Mouse (Mus musculus): Measurements from ENCODE around the gene Parm1. TPM values are rescaled to one million over a fixed set of nuclear protein-coding genes. Genes with fewer than 3 reads are reported as not detected.

Gene Parm1
- total and polyA plus RNA-seq, 3 experiments, result 0.69 to 6.2 (median 4.4) TPM

DNA sequence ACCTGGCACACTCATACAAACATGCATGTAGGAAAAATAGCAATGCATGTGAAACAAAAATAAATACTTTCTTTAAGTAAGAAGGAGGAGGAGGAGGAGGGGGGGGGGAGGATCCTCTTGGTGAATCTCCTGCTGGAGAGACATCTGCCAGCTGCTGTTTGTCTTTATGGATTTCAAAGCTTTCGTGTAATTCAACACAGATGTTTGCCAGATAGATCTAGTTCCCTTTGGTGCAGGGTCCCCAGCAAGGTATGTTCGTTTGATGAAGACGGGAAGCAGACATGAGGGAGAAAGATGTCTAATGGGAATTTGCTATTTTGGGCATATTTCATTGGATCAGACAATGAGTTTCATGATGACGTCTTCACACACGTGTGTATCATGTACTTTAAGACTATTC is 23.0 kb upstream of the Parm1 start:
- Histone ChIP-seq H3K36me3 (replicated peaks) (no peaks in the 10 kb centered on the region), H3K4me3 (ENCODE audit: low read depth, low read length) (no peak overlapping the region), H3K9me3 (replicated peaks) (no peaks in the 10 kb centered on the region), H3K27me3 (ENCODE audit: insufficient read depth, low read length) (peaks cover 5% of the 10 kb centered on the region; the same call in 1 of the 2 replicates), H3K4me1 (ENCODE audit: insufficient read depth, low read depth, low read length) (peaks cover 2% of the 10 kb centered on the region; the same call in 1 of the 2 replicates)
- TF ChIP-seq GATA2 (IDR thresholded peaks at IDR 0.05; ENCODE audit: borderline replicate concordance, low read depth, low read length), result no peak
- no peak for TF ChIP-seq TAL1 (conservative IDR thresholded peaks at IDR 0.05; ENCODE audit: low read depth, low read length)
- no peak for TF ChIP-seq POLR2AphosphoS5 (IDR thresholded peaks at IDR 0.05; ENCODE audit: insufficient replicate concordance, low read depth, low read length)
- DNase-seq (ENCODE audit: low spot score) (no peak), ATAC-seq (ENCODE audit: extremely low read depth, insufficient number of reproducible peaks, low FRiP score, poor library complexity, severe bottlenecking) (no peak)

DNA sequence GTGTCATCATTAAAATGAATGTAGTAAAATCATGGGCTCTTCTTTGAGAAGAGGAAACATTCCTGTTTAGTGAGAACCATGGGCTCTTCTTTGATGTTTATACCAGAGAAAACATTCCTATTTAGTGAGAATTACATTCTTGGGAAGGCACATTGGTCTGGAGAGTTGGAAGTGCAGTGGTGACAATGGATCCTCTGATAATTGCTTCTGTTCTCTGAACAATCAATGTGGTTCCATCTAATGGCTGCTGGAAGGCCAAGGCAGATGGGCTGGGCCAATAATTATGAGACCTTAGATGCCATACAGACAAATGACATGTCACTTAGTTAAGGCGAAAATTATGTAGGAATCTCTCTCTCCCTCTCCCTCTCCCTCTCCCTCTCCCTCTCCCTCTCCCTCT is 16.1 kb upstream of the Parm1 start:
- ATAC-seq (ENCODE audit: extremely low read depth, insufficient number of reproducible peaks, low FRiP score, poor library complexity, severe bottlenecking) (no peak), DNase-seq (ENCODE audit: low spot score) (no peak)
- no peaks in the 10 kb centered on the region for H3K4me1 ChIP-seq (ENCODE audit: insufficient read depth, low read depth, low read length)
- TF ChIP-seq GATA1 (IDR thresholded peaks at IDR 0.05; ENCODE audit: borderline replicate concordance, low read length) (no peak), CTCF (IDR thresholded peaks at IDR 0.05; ENCODE audit: low read depth, low read length) (no peak), TAL1 (conservative IDR thresholded peaks at IDR 0.05; ENCODE audit: low read depth, low read length) (no peak), GATA2 (IDR thresholded peaks at IDR 0.05; ENCODE audit: borderline replicate concordance, low read depth, low read length) (no peak), POLR2AphosphoS5 (IDR thresholded peaks at IDR 0.05; ENCODE audit: insufficient replicate concordance, low read depth, low read length) (no peak)
- H3K36me3 ChIP-seq (replicated peaks), result no peaks in the 10 kb centered on the region
- no peaks in the 10 kb centered on the region for H3K9me3 ChIP-seq (replicated peaks)
- H3K4me3 ChIP-seq (ENCODE audit: low read depth, low read length), result no peak overlapping the region
- H3K27me3 ChIP-seq (ENCODE audit: insufficient read depth, low read length), result no peaks in the 10 kb centered on the region

DNA sequence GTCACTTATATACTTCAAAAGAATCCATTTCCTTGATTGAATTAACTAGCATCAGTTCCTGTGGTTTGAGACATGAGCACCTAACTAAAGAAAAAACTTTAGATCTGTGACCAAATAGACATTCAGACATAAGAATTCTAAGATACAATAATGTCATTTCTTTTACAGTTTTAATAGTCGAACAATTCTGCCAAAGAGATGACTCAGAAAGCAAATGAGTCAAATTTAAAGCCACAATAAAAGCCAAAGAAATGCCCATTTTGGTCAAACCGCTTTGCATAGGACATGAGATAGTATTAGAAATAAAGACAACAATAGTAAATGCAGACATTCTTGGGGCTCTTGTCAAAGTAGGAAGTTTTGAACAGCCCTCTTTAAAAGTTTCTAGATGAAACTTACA is 15.0 kb upstream of the Parm1 start:
- Histone ChIP-seq H3K4me3 (ENCODE audit: low read depth, low read length) (no peak overlapping the region), H3K4me1 (ENCODE audit: insufficient read depth, low read depth, low read length) (no peaks in the 10 kb centered on the region), H3K36me3 (replicated peaks) (no peaks in the 10 kb centered on the region), H3K27me3 (ENCODE audit: insufficient read depth, low read length) (no peaks in the 10 kb centered on the region), H3K9me3 (replicated peaks) (no peaks in the 10 kb centered on the region)
- ATAC-seq (ENCODE audit: extremely low read depth, insufficient number of reproducible peaks, low FRiP score, poor library complexity, severe bottlenecking) (no peak), DNase-seq (ENCODE audit: low spot score) (no peak)
- TF ChIP-seq CTCF (IDR thresholded peaks at IDR 0.05; ENCODE audit: low read depth, low read length), result no peak
- TF ChIP-seq GATA1 (IDR thresholded peaks at IDR 0.05; ENCODE audit: borderline replicate concordance, low read length), result no peak
- TF ChIP-seq TAL1 (conservative IDR thresholded peaks at IDR 0.05; ENCODE audit: low read depth, low read length), result no peak
- no peak for TF ChIP-seq GATA2 (IDR thresholded peaks at IDR 0.05; ENCODE audit: borderline replicate concordance, low read depth, low read length)
- no peak for TF ChIP-seq POLR2AphosphoS5 (IDR thresholded peaks at IDR 0.05; ENCODE audit: insufficient replicate concordance, low read depth, low read length)

DNA sequence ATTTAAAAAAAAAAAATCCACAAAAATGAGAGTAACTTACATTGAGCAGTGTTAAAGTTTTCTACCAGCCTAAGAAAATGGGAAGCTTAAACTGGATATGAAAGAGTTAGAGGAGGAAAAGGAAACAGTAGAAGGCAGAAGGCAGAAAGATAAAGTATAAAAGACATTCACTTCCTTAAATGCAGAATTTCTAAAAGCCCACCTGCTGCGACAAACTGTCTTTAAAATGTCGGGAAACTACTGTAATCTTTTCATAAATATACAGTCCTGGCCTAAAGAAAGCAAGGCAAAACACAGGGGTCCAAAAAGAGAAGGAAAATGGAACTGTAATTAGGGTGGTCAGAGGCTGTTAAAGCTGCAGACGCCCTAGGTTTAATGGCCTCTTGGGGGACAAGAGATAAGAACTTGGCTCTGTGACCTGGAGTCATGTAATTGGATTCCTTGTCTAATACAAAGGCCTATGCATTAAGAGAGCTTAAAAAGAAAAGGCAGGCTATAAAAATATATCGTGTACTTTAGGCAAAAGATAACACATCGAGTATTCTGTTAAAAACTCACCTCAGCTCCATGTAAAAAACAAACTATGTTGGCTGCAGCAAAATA is 13.0 kb upstream of the Parm1 start:
- DNase-seq (ENCODE audit: low spot score) (no peak), ATAC-seq (ENCODE audit: extremely low read depth, insufficient number of reproducible peaks, low FRiP score, poor library complexity, severe bottlenecking) (no peak)
- Histone ChIP-seq H3K4me1 (ENCODE audit: insufficient read depth, low read depth, low read length) (no peaks in the 10 kb centered on the region), H3K27me3 (ENCODE audit: insufficient read depth, low read length) (no peaks in the 10 kb centered on the region), H3K9me3 (replicated peaks) (no peaks in the 10 kb centered on the region), H3K36me3 (replicated peaks) (no peaks in the 10 kb centered on the region), H3K4me3 (ENCODE audit: low read depth, low read length) (no peak overlapping the region)
- no peak for TF ChIP-seq POLR2AphosphoS5 (IDR thresholded peaks at IDR 0.05; ENCODE audit: insufficient replicate concordance, low read depth, low read length)
- TF ChIP-seq TAL1 (conservative IDR thresholded peaks at IDR 0.05; ENCODE audit: low read depth, low read length), result no peak
- no peak for TF ChIP-seq GATA1 (IDR thresholded peaks at IDR 0.05; ENCODE audit: borderline replicate concordance, low read length)
- TF ChIP-seq CTCF (IDR thresholded peaks at IDR 0.05; ENCODE audit: low read depth, low read length), result no peak
- no peak for TF ChIP-seq GATA2 (IDR thresholded peaks at IDR 0.05; ENCODE audit: borderline replicate concordance, low read depth, low read length)

DNA sequence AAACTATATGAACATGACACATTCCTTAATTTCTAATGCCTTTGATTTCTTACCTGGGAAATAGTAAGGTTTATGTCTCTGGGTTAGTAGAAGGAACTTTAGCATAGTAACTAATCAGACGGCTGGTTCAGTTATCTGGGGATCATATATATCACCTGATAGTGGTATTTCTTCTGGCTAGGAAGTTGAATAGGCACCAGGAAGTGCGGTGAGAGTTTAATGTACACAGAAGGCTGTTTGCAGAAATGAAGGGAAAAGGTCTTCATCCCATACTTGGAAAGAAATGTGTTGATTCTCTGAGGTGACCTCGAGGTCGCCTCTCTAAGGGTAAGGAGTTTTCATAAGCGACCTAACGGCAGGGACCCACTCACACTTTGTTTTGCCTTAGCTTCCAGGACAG is 338 bp upstream of the Parm1 start:
- no peak overlapping the region for H3K4me3 ChIP-seq (ENCODE audit: low read depth, low read length)
- no peaks in the 10 kb centered on the region for H3K36me3 ChIP-seq (replicated peaks)
- H3K4me1 ChIP-seq (ENCODE audit: insufficient read depth, low read depth, low read length), result no peaks in the 10 kb centered on the region; the same call in 1 of the 2 replicates
- DNase-seq (ENCODE audit: low spot score) (no peak), ATAC-seq (ENCODE audit: extremely low read depth, insufficient number of reproducible peaks, low FRiP score, poor library complexity, severe bottlenecking) (no peak)
- H3K27me3 ChIP-seq (ENCODE audit: insufficient read depth, low read length), result peaks cover 6% of the 10 kb centered on the region; the same call in 1 of the 2 replicates
- TF ChIP-seq POLR2AphosphoS5 (IDR thresholded peaks at IDR 0.05; ENCODE audit: insufficient replicate concordance, low read depth, low read length) (no peak), CTCF (IDR thresholded peaks at IDR 0.05; ENCODE audit: low read depth, low read length) (no peak), GATA1 (IDR thresholded peaks at IDR 0.05; ENCODE audit: borderline replicate concordance, low read length) (no peak), TAL1 (conservative IDR thresholded peaks at IDR 0.05; ENCODE audit: low read depth, low read length) (no peak), GATA2 (IDR thresholded peaks at IDR 0.05; ENCODE audit: borderline replicate concordance, low read depth, low read length) (no peak)
- no peaks in the 10 kb centered on the region for H3K9me3 ChIP-seq (replicated peaks)

DNA sequence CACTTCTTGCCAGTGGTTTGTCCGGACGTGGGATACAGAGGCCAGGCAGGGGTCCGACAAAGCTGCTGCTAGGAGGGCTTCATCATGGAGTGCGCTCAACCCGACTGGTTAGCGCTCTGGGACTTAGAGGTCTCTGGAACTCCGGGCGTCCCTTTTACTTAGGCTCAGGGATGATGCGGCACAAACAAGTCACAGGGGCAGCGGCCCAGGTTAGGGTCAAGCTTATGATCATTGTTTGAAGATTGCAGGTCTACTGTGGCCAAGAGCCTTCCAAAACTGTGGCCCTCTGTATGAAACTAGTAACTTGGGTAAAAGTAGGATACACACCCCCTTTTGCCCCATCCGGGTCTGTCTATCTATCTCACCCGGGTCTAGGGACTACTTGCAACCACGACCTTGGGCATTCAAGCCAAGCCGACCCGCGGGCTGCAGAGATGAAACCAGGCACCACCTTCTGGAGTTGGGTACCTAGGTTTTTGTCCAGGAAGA is 931 bp downstream of the Parm1 start:
- H3K27me3 ChIP-seq (ENCODE audit: insufficient read depth, low read length), result peaks cover 6% of the 10 kb centered on the region; the same call in 1 of the 2 replicates
- H3K36me3 ChIP-seq (replicated peaks), result no peaks in the 10 kb centered on the region
- ATAC-seq (ENCODE audit: extremely low read depth, insufficient number of reproducible peaks, low FRiP score, poor library complexity, severe bottlenecking) (no peak), DNase-seq (ENCODE audit: low spot score) (no peak)
- TF ChIP-seq GATA1 (IDR thresholded peaks at IDR 0.05; ENCODE audit: borderline replicate concordance, low read length) (no peak), TAL1 (conservative IDR thresholded peaks at IDR 0.05; ENCODE audit: low read depth, low read length) (no peak), POLR2AphosphoS5 (IDR thresholded peaks at IDR 0.05; ENCODE audit: insufficient replicate concordance, low read depth, low read length) (no peak), GATA2 (IDR thresholded peaks at IDR 0.05; ENCODE audit: borderline replicate concordance, low read depth, low read length) (no peak), CTCF (IDR thresholded peaks at IDR 0.05; ENCODE audit: low read depth, low read length) (no peak)
- peak overlapping the region; percentile 67 for H3K4me3 ChIP-seq (ENCODE audit: low read depth, low read length)
- no peaks in the 10 kb centered on the region; the same call in 1 of the 2 replicates for H3K4me1 ChIP-seq (ENCODE audit: insufficient read depth, low read depth, low read length)
- no peaks in the 10 kb centered on the region for H3K9me3 ChIP-seq (replicated peaks)
